Mouse (Mus musculus) monocyte, adult 5-6 weeks (primary cell): ENCODE data around the gene A930004D18Rik. TPM values are rescaled to one million over a fixed set of nuclear protein-coding genes. Genes with fewer than 3 reads are reported as not detected.

ENCODE experiments used
- ATAC-seq: fragments of 153-309, 156-312 bp; replicated peaks from 2 replicates; pipeline ENCODE4 v1.8.0; 2017; ENCODE audit warnings: mild to moderate bottlenecking; ENCODE audit not compliant: low TSS enrichment, insufficient number of reproducible peaks, severe bottlenecking, poor library complexity, low FRiP score
- total RNA-seq: library from RNA; stranded (forward); fragments of 200-1000, 200-491, 200-594 nt; gene quantifications from 3 replicates; pipeline ENCODE4 v1.2.3, GENCODE M21; 2017

A930004D18Rik gene
- total RNA-seq, 1 experiment from 2014 or later = 0.29 TPM

DNA sequence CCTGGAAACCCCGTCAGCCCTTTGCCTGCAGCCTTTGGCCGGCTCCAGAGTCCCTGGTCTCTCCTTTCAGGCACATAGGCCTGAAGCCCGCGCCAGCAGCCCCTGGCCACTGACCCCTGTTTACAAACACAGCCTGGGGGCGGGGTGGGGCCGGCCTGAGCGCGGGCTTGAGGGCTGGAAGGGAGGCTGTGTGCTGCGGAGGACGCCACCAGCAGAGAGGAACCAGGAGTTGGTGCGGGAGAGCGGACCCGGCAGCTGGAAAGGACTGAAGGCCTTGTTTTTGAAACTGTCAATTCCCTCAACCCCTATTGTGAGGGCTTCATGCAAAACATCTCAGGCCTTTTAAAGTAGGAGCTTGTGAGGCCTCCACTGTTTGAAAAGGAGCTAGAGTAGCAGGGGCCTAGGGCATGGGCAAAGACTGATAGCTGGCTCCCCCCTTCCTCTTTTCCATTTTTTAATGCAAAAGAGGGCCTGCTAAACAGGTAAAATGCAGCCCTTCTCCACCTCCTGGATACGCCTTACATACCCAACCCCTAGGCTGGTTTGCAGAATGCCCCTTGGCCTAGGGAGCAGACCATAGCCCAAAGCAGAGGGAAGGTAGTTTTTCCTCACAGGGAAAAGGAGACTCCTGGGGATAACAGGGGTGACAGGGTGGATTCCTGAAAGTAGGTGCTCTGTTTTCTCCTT, 3.8 kb upstream of the A930004D18Rik start:
- no peak for ATAC-seq

DNA sequence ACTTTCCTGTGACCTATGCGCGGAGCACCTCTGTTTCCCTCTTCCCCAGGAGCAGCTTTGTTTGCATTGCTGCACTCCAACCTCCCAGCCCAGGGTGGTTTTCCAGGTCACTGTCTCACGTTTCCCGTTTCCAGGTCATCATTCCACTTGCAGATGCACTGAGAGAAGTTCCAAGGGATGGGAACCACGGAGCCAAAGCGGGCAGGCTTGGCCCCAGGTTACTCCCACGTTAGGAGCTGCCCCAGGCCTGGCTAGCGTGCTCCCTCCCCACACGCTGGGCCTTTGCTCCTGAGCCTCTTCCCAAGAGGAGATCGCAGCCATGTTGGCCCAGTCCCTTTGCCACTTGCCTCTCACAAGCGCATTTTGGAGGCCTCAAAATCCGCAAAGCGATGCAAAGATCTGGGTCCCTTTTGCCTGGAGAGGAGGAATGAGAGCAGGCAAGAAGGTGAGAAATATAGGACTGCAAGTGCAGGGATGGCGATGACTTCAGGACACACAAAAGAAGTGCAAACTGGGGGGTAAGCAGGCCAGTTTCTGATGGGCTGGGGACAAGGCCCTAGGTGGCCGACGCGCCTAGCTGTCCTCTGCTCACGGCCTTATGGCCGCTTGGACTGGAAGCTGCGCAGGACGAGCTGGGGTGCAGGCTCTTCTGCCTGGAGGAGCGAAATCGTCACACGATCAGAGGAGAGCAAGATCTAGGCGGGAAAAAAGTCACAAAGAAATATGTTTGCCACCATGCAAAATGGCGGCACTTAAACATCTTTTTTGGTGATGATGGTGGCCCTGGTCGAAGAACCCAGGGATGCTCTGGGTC, 3.0 kb upstream of the A930004D18Rik start:
- ATAC-seq = no peak

DNA sequence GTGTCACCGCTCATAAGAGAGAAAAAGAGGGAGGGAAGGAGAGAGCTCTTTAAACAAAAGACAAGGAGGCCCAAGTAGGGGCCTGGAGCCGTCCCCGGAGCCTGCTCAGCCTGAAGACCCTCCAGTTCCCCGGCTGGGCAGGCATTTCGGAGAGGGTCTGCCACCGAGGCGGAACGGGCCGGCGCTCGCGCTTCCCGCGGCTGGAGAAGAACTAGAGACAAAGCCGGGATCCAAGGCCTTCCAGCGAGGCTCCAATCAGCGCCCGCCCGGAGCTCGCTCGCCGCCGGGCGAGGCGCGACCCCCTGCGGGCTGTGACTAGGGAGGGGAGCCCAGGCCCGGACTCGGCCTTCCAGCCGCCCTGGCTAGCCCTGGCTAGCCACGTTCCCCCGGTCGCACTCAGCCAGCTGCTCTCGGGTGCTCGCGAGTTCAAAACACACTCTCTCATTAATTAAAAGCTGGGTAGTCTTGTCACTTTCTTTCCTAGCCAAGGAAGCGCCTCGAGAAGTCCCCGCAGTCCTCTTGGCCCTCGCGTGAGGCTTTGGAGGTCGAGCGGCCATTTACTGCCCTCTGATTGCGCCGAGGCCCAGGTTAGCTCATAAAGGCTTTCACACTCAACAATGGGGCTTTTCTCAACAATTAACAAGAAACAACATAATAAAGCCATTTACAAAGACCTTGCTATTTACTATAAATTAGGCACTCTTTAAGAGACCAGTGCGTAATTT, 2.2 kb upstream of the A930004D18Rik start:
- no peak for ATAC-seq

DNA sequence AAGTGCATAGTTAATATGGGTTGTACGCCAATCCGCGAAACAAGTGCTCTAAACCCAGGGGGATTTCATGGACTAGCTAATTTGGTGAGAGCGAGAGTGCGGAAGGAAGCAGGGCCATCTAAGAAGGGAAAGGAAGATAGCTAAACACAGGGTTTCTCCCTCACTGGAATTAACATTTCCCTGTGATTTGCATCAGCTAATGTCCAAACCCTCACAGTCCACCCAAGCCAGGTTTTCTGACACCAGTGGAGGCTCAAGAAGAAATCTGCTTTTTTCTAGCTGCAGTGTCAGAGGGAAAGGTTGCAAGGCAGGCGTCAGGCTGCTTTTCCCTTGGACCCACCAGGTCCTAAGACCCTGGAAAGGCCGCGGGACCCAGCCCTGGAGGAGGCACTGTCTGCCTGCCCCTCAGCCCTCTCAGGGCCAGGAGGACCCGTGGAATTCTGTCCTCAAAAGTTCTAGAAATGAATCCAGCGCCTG, 1.4 kb upstream of the A930004D18Rik start:
- ATAC-seq = no peak

DNA sequence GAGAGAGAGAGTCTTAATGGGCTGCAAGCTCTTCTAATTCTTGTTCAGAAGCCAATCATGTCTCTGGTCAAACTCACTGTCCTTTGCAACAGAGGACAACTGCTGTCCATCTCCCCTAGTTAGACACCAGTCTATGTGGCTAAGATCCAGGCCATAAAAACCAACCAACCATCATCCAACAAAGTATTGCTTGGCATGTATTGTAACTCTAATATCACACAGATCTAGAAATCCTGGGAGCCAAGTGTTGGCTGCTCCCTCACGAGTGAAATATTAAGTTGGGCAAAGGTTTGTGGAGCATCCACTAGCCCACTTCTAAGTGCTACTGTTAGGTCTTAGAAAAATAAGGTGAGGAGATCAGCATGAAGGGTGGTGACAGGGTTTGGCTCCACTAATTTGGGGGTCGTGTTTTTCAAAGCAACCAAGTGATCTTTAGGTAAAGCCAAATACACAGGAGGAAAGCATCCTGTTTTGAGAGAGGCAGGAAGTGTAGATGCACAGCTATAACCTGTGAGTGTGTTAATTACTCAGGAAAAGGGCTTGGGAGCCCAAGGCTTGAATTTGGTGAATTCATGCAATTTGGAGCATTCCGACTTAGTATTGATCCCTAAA, 710 bp upstream of the A930004D18Rik start:
- ATAC-seq = no peak

DNA sequence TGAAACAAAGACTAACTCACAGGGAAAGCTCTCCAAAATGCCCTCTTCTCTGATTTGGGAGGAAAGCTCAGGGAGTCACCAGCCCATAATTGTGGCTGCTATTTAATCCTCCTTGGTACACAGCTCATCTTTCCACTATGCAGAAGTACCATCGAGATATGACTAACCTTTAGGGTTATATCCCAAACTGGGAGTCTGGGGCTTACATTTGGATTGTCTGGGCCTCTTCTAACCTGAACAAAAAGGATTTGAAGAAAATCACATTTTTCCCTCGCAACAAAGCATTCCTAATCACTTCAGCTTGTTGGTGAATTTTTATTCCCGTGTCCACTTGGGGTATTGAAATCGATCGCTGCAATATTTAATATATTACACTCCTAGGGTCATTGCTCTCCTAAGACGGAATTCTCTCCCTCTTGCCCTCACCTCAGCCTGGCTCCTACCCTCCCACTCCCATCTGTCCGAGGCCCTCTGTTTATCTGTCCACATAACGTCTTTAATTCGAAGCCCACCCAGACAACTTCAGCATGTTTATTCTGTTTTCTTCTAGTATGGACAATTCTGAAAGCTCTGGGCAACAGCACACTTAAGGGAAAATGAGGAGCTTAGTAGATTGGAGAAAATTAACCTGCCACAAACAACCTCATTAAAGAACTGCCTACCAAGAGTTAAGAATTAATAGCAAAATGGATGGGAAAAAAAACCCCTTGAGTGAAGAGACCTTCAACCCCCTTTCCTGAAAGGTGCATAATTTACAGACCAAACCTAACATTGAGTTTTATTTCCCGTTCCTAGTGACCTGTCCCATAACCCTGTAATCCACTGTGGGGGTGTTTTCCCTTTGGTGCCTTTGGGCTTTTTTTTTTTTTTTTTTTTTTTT, 2.9 kb downstream of the A930004D18Rik start:
- ATAC-seq = no peak

DNA sequence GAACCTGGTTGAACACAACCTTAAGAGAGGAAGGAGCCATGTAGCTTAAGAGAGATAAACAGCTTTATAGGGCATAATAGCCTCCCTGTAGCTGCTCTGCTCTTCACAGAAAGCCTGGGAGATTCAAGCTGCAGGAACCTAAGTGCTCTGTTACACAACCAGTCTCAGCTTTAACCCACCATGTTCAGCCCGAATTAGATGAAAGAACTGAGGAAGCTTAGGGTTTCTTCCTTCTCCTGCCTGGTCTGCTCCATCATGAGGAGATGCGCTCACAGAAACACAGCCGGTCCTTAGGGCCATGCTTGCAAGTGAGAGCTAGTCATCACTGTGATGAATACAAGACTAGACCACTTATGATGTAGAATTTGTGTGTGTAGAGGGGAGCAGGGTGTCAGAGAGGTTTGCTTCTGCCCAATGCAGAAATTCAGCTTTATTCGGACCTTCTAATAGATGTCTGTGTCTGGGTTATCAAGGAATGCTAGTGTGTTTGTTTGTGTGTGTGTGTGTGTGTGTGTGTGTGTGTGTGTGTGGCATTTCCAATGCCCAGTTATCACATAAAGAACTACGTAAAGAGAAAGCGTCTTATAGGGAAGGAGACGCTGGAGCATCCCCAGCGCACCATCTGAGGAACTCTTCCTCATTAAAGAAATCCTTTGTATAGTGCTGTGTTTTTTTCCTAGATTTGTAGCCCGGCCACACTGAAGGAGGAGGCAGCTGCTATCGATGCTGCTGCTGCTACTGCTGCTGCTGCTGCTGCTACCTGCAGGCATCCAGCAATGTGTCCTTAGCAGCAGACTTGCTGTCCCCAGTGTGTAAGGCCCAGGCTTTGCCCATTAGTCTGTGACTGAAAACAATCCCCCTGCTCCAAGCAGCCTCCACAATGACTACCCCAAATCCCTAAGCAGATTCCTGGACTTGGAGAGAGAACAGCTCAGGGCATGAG, 4.1 kb downstream of the A930004D18Rik start:
- ATAC-seq = no peak

DNA sequence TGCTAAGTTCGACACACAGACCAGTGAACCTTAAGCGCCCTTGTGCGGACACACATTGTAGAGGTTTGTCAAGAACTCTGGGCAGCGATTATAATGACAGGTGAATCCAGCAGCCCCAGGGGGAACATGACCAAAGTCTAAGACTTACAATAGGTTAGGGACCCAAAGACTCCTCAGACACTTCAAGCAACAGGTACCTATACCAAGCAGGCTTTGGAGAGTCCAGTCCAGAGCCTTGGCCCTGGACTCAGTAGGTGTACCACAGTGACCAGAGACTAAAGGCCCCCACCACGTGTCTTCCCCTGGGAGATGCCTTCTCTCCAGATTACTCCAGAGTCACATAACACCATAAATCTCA, 5.0 kb downstream of the A930004D18Rik start:
- ATAC-seq = no peak

DNA sequence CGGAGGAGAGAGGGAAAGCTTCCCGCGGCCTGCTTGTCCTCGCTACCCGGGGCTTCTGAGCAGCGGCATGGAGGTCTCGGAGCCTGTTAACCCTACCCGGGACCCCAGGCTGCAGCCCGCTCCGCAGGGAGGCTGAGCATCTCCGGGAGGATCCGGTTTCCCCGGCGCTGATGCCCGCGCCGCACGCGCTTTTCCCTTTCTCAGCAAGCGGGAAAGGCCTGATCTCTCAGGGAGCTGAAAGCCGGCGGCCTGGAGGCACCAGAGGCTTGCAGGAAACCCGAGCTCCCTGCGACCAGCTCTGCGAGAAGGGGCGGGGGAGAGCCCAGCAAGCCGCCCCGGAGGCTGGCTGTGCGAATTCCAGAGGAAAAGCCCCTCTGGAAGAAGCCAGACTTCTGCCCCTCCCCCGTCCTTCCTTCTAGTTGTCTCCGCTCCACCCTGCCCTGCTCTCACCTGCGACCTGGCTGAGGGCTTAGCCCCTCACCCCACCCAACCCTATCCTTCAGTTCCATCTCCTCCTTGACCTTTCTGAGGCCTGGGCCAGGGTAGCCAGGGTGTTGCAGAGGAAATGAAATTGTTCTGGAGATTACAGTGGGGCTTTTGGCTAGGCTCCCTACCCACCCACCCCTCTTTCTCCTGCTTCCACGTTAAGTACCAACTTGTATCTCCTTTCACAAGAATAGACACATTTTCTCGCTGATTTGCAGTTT, 5.6 kb downstream of the A930004D18Rik start:
- ATAC-seq = no peak

DNA sequence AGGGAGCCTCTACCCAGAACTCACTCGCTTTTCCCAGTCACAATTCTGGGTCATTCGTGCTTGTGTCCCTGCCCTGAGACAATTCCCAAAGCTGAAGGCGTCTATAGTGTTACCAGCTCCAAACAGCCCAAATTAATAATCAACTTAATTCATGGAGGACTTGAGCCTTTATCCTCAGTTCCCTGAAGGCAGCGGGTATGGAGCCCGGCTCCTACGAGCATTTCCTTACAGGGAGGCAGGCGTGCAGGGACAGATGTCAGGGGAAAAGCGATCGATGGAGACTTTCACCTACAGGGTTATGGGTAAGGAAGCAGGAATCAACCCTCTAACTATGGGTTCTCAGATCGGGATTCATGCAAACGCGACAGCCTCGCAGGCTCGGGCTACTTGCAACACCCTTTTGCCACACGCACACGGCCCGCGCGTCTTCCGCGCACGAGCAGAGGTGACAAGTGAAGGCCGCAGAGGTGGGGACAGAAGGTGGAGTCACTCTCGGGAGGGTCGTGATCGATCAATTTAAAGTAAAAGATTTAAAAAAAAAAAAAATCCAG, 6.2 kb downstream of the A930004D18Rik start:
- ATAC-seq = no peak

DNA sequence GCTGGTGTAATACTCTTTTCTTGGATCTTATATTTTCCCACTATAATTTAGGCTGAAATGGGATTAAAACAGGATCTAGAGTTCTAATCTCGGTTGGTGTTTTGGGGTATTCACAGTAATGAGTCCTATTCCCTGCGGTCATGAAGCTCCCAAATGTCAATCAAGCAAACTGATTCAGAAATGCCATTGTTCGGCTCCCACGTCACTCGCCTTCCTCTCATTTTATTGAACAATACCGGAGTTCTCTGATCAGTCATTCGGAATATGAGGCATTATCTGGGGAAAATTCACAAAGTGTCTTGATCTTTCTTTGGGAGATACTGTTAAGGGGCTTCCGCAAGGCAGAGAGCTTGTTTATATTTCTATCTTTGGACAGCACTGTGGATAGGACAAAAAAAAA, 7.0 kb downstream of the A930004D18Rik start:
- no peak for ATAC-seq

DNA sequence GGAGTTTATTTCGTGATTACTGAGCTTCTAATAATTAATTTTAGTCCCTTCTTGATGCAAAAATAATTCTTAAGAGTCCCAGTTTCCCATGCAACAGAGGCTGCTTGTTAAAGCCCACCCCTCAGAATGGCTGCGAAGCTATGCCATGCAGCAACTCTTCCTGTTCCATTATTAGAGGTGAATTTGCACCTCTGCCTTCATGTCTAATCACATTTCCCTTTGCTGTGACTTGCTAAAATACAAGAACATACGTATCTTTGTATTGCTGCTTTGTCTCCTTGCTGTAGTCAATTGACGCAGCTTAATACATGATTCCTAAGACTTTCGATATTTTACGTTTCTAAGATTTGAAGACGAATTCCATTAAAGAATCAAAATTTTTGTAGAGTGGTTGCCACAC, 7.9 kb downstream of the A930004D18Rik start:
- ATAC-seq = no peak

DNA sequence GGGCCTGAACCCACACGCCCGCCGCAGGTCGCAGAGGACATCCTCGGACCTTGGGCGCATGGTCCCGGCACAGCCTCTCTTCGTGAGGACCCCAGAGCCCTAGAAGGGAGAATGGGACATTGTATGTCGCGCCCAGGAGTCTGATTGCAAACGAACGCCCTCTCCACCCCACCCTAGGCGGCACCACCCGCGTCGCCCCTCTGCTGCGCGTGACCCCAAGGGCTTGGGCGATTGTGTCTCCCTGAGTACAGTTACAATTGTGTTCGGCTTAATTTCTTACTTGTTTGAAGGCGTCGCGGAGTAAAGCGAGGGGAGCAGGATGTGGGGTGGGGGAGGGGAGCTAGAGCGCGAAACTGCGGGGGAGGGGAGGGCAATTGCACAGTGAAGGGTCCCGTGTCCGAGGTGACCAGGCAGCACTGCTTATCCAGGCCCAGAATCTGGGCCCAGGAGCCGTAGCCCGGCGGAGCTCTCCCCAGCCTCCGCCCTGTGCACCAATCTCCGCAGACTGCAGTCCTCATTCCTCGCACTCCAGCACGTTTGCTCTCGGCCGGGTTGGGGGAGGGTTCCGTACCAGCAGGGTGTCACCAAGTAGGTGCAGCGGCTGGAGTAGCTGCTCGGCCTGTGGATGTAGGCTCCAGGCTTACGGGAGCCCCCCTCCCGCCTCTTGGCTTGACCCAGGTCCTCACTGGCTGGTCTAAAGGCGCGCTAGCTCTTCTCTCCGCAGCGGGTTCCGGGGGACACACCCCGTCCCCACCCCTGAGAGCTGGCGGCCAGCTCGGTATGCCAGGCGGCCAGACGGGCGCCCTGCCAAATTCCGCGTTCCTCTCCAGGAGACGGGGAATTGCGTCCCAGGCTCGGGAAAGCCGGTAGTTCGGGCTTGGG, 9.2 kb downstream of the A930004D18Rik start:
- no peak for ATAC-seq

DNA sequence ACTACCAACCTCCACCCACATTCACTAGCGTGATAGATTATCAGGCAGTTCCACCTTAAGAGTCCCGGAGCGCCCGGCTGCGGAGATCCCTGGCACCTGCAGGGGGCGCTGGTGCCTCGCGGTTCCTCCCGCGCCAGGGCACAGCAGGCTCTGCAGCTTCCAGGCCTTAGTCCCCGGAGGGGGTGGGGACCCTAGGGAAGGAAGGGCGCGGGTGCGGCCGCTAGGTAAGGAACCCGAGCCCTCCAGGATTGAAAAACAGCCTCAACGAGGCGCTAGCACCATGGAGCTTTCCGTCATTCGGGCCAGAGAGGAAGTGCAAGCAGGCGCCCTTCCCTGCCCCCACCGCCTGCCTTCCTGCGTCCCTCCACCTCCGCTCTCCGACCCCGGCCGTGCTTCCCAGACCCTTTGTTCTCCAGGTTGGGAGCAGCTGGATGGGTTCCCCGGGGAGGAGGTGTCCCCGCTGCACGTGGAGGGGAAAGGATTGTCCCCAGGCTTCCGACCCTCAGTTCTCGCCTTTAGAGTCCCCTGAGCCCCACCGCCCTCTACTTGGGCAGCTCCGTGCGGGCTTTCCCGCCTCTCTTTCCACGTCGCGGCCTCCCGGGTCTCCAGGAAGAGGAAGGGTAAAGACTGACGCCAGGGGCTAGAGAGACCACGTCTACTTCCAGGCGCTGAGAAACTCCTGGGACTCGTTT, 9.9 kb downstream of the A930004D18Rik start:
- peak; percentile 77 for ATAC-seq
